Mouse (Mus musculus): Measurements from ENCODE around the gene Cnnm2.

DNA sequence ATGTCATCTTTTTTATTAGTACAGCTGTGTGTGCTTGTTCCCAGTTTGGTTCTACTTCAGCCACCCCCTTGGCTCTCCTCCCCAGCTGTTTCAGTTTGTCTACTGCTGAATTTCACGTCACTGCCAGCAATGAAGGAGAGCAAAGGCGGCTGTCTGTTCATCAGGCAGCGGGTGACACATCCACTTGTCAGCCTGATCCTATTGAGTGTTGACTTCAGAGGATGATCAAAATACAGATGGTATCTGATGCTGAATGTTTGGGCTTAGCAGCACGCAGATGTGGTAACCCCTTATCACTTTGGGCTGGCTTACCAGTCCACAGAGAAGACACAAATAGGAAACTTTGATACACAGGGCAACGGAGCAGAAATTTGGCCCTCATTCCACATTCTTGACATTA is 85.1 kb downstream of the Cnnm2 start:
- TF ChIP-seq CTCF (IDR thresholded peaks at IDR 0.05), result no peak
- no peak for TF ChIP-seq EP300 (IDR thresholded peaks at IDR 0.05)
